Mouse (Mus musculus) midbrain, embryonic 12.5 days (tissue): ENCODE measurements around the gene Cers3. TPM values are rescaled to one million over a fixed set of nuclear protein-coding genes. Genes with fewer than 3 reads are reported as not detected.

Experiments
- ATAC-seq: fragments of 200-750 bp; cut with Nextera tagmentation; 2 replicates; pipeline ENCODE4 v1.8.0; 2017; ENCODE audit warnings: low read depth, moderate TSS enrichment, moderate library complexity; ENCODE audit not compliant: low FRiP score
- H3K27ac ChIP-seq: fragments of 300-500 bp; sonication (generic); replicated peaks from 2 replicates; pipeline ENCODE4 v1.5.1; 2016; ENCODE audit warnings: mild to moderate bottlenecking
- H3K27me3 ChIP-seq: fragments of 300-500 bp; sonication (generic); 2 replicates; pipeline ENCODE4 v1.6.1; 2016; ENCODE audit warnings: mild to moderate bottlenecking
- H3K36me3 ChIP-seq: fragments of 300-500 bp; sonication (generic); 2 replicates; pipeline ENCODE4 v1.6.1; 2016
- H3K4me1 ChIP-seq: fragments of 300-500 bp; sonication (generic); 2 replicates; pipeline ENCODE4 v1.6.1; 2016
- H3K4me2 ChIP-seq: fragments of 300-500 bp; sonication (generic); replicated peaks from 2 replicates; pipeline ENCODE4 v1.6.1; 2016; ENCODE audit warnings: mild to moderate bottlenecking, moderate library complexity
- H3K4me3 ChIP-seq: fragments of 300-500 bp; sonication (generic); 2 replicates; pipeline ENCODE4 v1.5.1; 2016; ENCODE audit warnings: mild to moderate bottlenecking
- H3K9ac ChIP-seq: fragments of 300-500 bp; sonication (generic); replicated peaks from 2 replicates; pipeline ENCODE4 v1.6.1; 2016; ENCODE audit warnings: mild to moderate bottlenecking, moderate library complexity
- H3K9me3 ChIP-seq: fragments of 300-500 bp; sonication (generic); 2 replicates; pipeline ENCODE4 v1.6.1; 2016; ENCODE audit warnings: mild to moderate bottlenecking
- WGBS: fragments of 180-500 bp; shearing (Covaris S2); methylation state at CpG from one replicate; pipeline ENCODE4 v1.1.7; 2016; 5-methylcytosine and 5-hydroxymethylcytosine counted together
- polyA plus RNA-seq: library from polyadenylated mRNA; unstranded; fragments of >200 nt; fragmentation: Nextera tagmentation; extraction: Ambion mirVana; gene quantifications from 2 replicates; pipeline ENCODE4 v1.2.1, GENCODE M21; 2016

Cers3 gene
- polyA plus RNA-seq, 1 experiment from 2014 or later: 0.98 TPM

DNA sequence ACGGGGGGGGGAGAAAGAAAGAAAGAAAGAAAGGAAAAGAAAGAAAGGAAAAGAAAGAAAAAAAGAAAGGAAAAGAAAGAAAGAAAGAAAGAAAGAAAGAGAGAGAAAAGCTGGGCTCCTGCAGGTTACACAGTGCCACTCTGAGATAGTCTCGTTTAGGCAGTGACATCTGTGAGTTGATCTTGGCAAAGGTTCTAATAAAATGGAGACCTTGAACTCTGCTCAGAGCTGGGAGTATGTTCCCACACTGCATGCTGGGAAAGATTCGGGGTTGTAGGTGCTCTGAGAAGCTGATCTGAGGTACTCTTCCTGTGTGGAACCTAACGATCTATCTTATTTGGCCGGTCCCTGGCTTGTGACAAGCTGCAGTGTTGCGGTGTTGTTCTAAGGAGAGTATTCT lies 103.3 kb downstream of the Cers3 start:
- 85% methylated on average over 6 of the region's 6 CpGs for WGBS

DNA sequence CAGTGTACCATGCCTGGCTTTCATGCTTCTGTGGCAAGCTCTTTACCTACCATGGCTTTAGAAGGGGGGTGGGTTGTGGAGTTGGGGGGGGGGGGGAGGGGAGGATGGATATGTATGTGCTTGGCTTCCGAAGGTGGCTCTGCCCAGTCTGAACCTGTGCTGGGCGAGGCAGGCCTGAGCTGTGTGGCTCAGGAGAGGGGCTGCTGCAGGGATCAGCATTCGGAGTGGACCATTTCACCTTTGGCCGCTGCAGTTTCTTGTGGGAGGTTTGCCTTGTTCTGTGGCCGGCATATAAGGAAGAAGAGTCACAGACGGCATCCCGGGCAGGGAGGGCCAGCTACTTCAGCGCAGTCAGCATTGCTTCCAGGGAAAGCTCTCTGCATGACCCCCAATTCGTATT lies 104.0 kb downstream of the Cers3 start:
- Histone ChIP-seq H3K4me2 (no peak overlapping the region), H3K4me1 (no peaks in the 10 kb centered on the region), H3K4me3 (no peak overlapping the region), H3K27ac (no peak overlapping the region), H3K9ac (no peak overlapping the region), H3K36me3 (no peaks in the 10 kb centered on the region), H3K27me3 (0 out of 2 replicates have a peak, but pooled peaks cover 9% of the 10 kb centered on the region), H3K9me3 (no peaks in the 10 kb centered on the region)
- 85% methylated on average over 9 of the region's 9 CpGs for WGBS
- ATAC-seq: no peak

More for the DNA sequence above, 103.3 kb downstream of the Cers3 start:
- Histone ChIP-seq H3K4me2 (no peak overlapping the region), H3K27me3 (peaks cover 16% of the 10 kb centered on the region), H3K36me3 (no peaks in the 10 kb centered on the region), H3K4me1 (no peaks in the 10 kb centered on the region), H3K27ac (no peak overlapping the region), H3K9me3 (no peaks in the 10 kb centered on the region), H3K9ac (no peak overlapping the region), H3K4me3 (no peak overlapping the region)
- no peak for ATAC-seq

DNA sequence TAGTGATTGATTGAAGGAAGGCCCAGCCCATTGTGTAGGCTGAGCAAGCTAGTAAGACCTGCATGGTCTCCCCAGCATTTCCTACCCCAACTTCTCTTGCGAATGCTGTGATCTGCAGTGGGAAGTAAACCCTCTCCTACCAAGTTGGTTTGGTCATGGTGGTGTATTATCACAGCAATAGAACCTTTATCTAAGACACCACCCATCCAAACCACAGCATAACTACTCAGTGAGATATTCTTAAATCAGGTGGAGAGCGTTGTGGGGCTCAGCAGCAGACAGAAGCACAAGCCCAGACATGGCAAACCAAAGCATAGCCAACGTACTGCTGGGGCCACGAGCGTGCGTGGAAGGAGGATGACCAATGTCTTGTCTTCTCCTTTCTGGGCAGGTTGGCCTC lies 106.0 kb downstream of the Cers3 start:
- Histone ChIP-seq H3K4me1 (no peaks in the 10 kb centered on the region), H3K9ac (no peak overlapping the region), H3K36me3 (no peaks in the 10 kb centered on the region), H3K27me3 (no peaks in the 10 kb centered on the region), H3K27ac (no peak overlapping the region), H3K9me3 (no peaks in the 10 kb centered on the region), H3K4me2 (no peak overlapping the region), H3K4me3 (no peak overlapping the region)
- ATAC-seq: no peak
- 96% methylated on average over 6 of the region's 6 CpGs for WGBS

DNA sequence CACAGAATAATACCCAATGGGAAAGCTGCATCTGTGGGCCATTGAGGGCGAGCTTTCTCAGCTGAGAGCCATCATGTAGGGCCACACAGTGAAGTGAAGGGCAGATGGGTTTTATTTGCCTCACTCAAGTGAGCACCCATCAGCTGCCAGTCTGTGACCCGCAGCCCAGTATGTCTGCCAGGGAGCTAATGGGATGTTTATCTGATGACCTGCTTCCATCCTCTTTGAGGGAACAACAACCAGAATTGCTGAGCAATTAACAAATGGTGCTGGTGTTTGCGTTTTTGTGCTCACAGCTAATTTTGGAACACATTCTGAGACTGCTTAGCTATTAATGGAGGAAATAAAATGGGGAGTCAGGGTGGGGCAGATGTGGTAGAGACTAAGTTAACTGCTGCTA lies 108.9 kb downstream of the Cers3 start:
- H3K4me2 ChIP-seq: no peak overlapping the region
- ATAC-seq: no peak
- WGBS: 83% methylated on average over 3 of the region's 3 CpGs
- no peaks in the 10 kb centered on the region for H3K27me3 ChIP-seq
- no peak overlapping the region for H3K27ac ChIP-seq
- H3K36me3 ChIP-seq: no peaks in the 10 kb centered on the region
- H3K4me1 ChIP-seq: no peaks in the 10 kb centered on the region
- no peak overlapping the region for H3K9ac ChIP-seq
- no peak overlapping the region for H3K4me3 ChIP-seq
- no peaks in the 10 kb centered on the region for H3K9me3 ChIP-seq

DNA sequence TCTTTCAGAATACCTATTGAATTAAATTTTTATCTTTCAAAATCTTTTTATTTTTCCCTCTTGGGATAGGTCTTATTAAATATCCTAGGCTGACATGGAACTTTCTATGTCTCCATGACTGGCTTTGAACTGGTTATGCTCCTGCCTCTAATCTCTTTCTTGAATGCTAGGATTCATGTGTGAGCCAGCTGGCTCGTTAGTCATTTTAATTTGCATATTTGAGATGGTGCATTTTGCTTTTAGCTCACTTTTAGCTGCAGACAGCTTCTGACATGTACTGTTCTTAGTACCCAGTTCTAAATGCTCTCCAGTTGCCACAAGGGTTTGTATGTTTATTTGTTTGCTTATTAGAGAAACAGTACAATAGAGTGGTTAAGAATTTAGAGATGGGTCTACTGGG lies 114.3 kb downstream of the Cers3 start:
- no peak overlapping the region for H3K27ac ChIP-seq
- H3K4me3 ChIP-seq: no peak overlapping the region
- no peaks in the 10 kb centered on the region for H3K9me3 ChIP-seq
- ATAC-seq: no peak
- H3K27me3 ChIP-seq: no peaks in the 10 kb centered on the region
- H3K9ac ChIP-seq: no peak overlapping the region
- 65% methylated on average over 1 of the region's 1 CpGs for WGBS
- H3K4me2 ChIP-seq: no peak overlapping the region
- no peaks in the 10 kb centered on the region for H3K36me3 ChIP-seq
- H3K4me1 ChIP-seq: no peaks in the 10 kb centered on the region

DNA sequence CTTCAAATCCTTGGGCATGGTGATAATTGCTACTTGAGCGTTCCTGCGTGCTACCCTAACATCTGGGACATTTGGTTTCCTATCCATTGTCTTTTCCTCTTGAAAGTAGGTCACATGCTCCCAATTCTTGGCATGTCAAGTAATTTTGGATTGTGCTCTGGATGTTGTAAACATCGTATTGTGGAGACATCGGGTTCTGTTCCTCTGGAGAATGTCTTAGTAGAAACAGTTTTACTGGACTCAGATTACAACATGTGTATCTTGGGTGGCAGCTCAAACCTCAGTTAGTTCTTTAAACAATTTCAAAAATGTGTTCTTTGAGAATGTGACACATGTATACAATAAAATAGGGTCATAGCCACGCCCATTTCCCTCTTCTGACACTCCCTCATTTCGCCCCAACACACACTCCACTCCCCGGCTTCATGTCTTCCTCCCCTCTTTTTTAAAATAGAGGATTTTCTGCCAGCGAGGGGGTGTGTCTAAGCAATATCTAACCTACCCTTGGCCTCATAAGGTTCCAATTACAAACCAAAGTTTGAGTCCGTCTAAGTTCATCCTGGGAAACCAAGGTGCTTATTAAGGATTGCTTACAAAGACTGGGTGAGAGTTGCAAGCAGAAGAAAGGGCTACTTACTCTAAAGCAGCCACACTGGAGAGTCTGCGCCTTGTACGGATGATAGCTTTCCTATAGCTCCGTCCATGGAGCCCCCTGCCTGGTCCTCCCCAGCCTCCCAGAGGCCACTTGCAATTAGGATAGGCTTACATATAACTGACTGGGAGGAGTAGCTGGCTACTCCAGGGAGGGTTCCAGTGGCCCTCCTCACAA lies 115.2 kb downstream of the Cers3 start:
- Histone ChIP-seq H3K9me3 (no peaks in the 10 kb centered on the region), H3K4me3 (no peak overlapping the region), H3K36me3 (no peaks in the 10 kb centered on the region), H3K9ac (no peak overlapping the region), H3K4me1 (no peaks in the 10 kb centered on the region), H3K4me2 (no peak overlapping the region), H3K27ac (no peak overlapping the region), H3K27me3 (no peaks in the 10 kb centered on the region)
- ATAC-seq: no peak
- WGBS: 69% methylated on average over 12 of the region's 12 CpGs

DNA sequence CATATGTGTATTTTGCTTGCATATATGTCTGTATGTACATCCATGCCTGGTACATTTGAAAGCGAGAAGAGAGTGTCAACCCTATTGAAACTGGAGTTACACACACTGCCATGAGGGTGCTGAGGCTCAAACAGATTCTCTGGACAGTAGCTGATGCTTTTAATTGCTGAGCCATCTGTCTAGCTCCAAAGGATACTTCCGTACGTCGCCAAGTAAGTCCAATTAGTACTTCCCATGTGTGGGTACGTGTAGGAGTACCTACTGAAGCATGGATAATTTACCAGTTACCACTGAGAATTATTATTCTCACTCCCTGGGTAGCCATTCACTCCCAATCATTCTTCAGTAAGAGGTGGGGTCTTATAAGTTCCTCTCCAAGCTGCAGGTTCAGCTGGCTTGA lies 115.9 kb downstream of the Cers3 start:
- H3K4me3 ChIP-seq: no peak overlapping the region
- 76% methylated on average over 5 of the region's 5 CpGs for WGBS
- no peaks in the 10 kb centered on the region for H3K27me3 ChIP-seq
- no peaks in the 10 kb centered on the region for H3K36me3 ChIP-seq
- ATAC-seq: no peak
- no peaks in the 10 kb centered on the region for H3K4me1 ChIP-seq
- H3K4me2 ChIP-seq: no peak overlapping the region
- no peak overlapping the region for H3K27ac ChIP-seq
- no peak overlapping the region for H3K9ac ChIP-seq
- H3K9me3 ChIP-seq: no peaks in the 10 kb centered on the region

DNA sequence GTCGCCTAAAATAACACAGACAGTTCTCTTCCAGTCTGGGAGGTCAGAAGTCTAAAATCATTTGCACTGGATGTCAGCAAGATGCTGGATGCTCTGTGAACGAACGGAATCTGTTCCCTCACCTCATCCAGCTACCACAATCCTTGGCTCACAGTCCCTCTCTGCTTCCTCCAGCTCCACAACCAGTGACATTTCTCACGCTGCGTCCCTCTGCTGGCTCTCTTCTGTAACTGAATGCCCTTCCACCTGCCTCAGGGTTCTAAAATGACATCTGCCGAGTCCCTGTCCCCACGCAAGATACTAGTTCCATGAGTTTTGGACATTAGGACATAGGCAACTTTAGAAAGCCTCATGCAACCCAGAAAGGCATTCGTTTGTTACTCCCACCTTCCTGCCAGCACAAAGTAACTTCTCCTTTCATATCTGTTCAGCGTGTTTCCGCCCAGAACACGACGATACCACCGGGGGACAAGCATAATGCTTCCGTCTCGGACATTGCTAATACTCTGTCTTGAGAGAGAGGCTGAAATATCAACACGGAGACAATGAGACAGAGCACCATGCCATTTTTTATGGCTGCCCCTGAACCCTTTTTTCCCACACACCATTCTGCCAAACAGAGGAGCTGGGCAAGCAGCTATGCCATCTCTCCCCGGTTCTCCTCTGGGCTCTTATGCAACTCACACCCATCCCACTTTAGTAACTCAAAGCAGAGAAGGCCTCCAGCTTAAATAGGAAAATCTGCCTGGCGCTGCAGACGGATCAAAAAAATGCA lies 123.8 kb downstream of the Cers3 start:
- Histone ChIP-seq H3K36me3 (no peaks in the 10 kb centered on the region), H3K27ac (no peak overlapping the region), H3K27me3 (no peaks in the 10 kb centered on the region), H3K4me1 (peaks cover 9% of the 10 kb centered on the region), H3K9me3 (no peaks in the 10 kb centered on the region), H3K9ac (no peak overlapping the region), H3K4me2 (no peak overlapping the region), H3K4me3 (no peak overlapping the region)
- ATAC-seq: no peak
- 83% methylated on average over 19 of the region's 19 CpGs for WGBS

DNA sequence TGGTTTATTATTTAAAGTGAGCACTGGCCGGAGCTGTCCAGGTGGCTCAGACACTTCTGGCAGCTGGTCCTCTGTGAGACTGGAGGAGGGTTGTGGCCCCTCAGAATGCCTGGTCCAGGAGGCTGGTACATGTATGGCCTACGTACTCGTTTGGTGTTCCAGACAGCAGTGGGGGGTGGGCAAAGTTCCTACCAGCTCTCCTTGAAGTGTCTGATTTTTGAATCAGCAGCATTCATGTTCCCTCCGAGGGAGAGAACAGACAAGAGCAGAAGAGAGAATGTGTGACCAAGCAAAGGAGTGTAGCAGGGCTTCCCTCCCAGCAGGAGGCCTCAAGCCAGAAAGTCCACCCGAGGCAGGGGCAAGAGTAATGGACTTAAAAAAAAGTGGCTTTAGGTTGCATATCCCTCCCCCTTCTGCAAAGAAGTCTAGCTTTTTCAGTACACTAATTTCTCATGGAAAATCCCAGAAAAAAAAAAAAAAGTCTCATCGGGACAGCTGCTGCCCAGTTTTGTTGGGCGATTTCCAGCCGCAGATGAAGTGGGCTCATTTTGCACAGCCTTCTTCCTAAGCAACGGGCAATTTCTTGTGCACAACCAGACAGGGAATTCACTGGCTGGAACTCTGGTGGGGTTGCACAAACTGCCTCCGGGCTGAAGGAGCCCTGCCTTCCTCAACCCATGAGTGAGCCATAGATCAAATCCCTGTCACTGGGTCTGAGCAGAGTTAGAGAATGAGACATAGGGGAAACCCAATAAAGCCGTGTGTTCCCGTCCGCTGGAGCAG lies 124.6 kb downstream of the Cers3 start:
- Histone ChIP-seq H3K4me3 (no peak overlapping the region), H3K9ac (no peak overlapping the region), H3K27me3 (no peaks in the 10 kb centered on the region), H3K36me3 (no peaks in the 10 kb centered on the region), H3K27ac (no peak overlapping the region), H3K9me3 (no peaks in the 10 kb centered on the region), H3K4me2 (no peak overlapping the region), H3K4me1 (peaks cover 9% of the 10 kb centered on the region)
- 59% methylated on average over 13 of the region's 13 CpGs for WGBS
- no peak for ATAC-seq

DNA sequence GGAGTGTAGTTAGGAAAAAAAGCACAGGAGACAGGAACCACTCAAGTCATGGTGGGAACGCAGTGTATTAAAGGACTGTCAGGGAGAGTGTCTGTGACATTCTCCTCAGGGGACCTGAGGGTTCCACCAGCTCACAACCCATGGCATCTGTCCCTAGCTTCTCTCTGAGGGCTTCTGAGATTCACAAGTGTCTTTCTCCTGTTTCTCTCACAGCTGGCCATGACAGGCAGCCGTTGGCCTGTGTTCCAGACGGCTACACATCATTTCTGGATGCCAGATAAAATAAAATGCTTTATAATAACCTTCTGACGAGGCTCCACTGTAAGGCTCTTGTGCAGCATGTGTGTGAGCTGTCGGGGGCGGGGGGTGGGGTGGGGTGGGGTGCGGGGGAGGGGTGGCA lies 128.2 kb downstream of the Cers3 start:
- Histone ChIP-seq H3K36me3 (no peaks in the 10 kb centered on the region), H3K4me1 (peaks cover 9% of the 10 kb centered on the region), H3K27ac (no peak overlapping the region), H3K9ac (no peak overlapping the region), H3K9me3 (no peaks in the 10 kb centered on the region), H3K4me3 (no peak overlapping the region), H3K27me3 (no peaks in the 10 kb centered on the region), H3K4me2 (no peak overlapping the region)
- 80% methylated on average over 7 of the region's 7 CpGs for WGBS
- ATAC-seq: no peak

DNA sequence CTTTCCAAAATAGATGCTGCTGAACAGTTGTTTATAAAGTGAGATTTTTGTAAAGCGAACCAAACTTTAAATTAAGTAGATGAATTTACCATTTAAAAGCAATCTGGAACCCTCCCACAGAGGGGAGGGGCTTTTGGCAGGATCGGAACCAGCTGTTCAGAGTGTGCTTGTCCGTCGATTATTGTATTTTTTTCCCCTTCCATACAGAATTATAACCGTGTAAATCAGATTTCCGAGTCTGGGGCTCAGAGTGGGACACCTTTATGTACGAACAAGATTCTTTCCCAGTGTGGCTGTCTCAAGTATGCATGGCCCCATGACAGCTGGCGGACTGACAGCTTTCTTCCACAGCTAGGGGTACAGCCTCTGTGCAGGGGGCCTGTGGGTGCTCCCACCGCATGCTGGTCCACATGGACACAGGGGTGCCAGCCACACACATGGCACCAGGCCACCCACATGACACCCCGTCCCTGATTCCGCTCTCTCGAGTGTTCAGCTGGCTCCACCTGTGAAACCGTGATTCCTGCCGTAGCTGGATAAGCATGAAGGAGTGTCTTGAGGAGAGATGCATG lies 128.7 kb downstream of the Cers3 start:
- Histone ChIP-seq H3K9ac (no peak overlapping the region), H3K4me1 (peaks cover 8% of the 10 kb centered on the region), H3K27ac (no peak overlapping the region), H3K9me3 (no peaks in the 10 kb centered on the region), H3K36me3 (no peaks in the 10 kb centered on the region), H3K4me3 (no peak overlapping the region), H3K4me2 (no peak overlapping the region), H3K27me3 (no peaks in the 10 kb centered on the region)
- no peak for ATAC-seq
- 85% methylated on average over 14 of the region's 14 CpGs for WGBS

DNA sequence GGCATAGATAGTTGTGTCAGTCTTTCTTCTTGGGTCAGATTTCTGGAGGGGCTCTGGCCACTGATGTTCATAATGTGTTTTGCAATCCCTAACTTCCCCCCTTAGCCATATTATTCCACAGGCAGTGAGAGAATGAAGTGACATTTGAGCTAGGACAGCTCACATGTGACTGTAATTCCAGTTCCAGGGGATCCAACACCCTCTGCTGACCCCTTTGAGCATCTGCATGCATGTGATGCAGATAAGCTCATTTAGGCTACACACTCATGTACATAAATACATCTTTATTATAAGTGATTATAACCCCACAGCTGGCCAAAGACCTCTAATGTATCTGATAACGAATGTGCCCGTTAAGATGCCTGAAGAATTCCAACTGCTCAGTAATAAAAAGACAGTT lies 129.9 kb downstream of the Cers3 start:
- Histone ChIP-seq H3K27ac (no peak overlapping the region), H3K4me3 (no peak overlapping the region), H3K4me1 (no peaks in the 10 kb centered on the region), H3K9me3 (no peaks in the 10 kb centered on the region), H3K36me3 (no peaks in the 10 kb centered on the region), H3K27me3 (no peaks in the 10 kb centered on the region), H3K4me2 (no peak overlapping the region), H3K9ac (no peak overlapping the region)
- ATAC-seq: no peak
- WGBS: 80% methylated on average over 2 of the region's 2 CpGs
